Mouse (Mus musculus): Measurements from ENCODE around the gene Ntn4. TPM values are rescaled to one million over a fixed set of nuclear protein-coding genes. Genes with fewer than 3 reads are reported as not detected.

Gene Ntn4
- polyA plus RNA-seq, 1 experiment from 2014 or later: 0.67 TPM

- ATAC-seq (ENCODE audit: borderline replicate concordance, extremely low read depth, low FRiP score, low TSS enrichment): no peak
- Histone ChIP-seq H3K9me3 (no peaks in the 10 kb centered on the region), H3K9ac (no peak overlapping the region), H3K36me3 (no peaks in the 10 kb centered on the region), H3K4me2 (no peak overlapping the region), H3K4me3 (no peak overlapping the region), H3K4me1 (peaks cover 13% of the 10 kb centered on the region), H3K27me3 (no peaks in the 10 kb centered on the region), H3K27ac (no peak overlapping the region)
- WGBS: 81% methylated on average over 8 of the region's 8 CpGs
Observed at GRCm38 (mm10) chr10:93709536-93709935, 69.1 kb downstream of the Ntn4 start.

- Histone ChIP-seq H3K4me1 (peaks cover 10% of the 10 kb centered on the region; the same call in 1 of the 2 replicates), H3K9ac (no peak overlapping the region), H3K4me2 (no peak overlapping the region), H3K36me3 (no peaks in the 10 kb centered on the region), H3K27me3 (no peaks in the 10 kb centered on the region), H3K27ac (no peak overlapping the region), H3K4me3 (no peak overlapping the region), H3K9me3 (no peaks in the 10 kb centered on the region)
- no peak for ATAC-seq (ENCODE audit: borderline replicate concordance, extremely low read depth, low FRiP score, low TSS enrichment)
- WGBS: 70% methylated on average over 5 of the region's 5 CpGs
Observed at GRCm38 (mm10) chr10:93721625-93722337, 81.3 kb downstream of the Ntn4 start.

DNA sequence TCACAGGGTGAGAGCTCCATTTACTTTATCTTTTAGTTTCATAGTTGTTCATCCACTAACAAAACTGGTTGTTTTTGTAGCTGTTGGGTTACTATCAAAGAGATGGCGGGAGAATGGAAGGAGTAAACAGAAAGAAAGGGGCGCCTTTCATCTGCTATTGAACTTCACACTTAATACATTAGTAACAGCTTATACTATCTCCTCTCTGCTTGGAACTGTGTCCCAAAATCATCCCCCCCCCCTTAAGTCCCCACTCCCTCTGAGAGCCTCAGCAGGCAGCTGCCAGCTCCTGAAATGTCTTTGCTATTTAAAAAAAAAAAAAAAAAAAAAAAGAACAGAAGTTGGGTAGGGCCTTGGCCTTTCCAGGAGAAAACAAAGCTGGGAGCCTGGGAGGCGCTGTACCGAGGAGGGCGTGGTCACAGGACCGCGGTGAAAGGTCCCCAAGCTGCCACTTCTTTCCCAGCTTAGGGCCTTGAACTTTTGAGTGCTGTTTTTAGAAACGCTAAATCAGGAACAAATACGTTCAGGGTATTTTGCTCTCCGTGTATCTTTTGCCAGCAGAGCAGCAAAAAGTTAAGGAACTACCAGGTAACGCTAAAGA, 83.6 kb downstream of the Ntn4 start:
- 6% methylated on average over 11 of the region's 11 CpGs for WGBS
- H3K9me3 ChIP-seq: no peaks in the 10 kb centered on the region
- H3K4me1 ChIP-seq: peaks cover 10% of the 10 kb centered on the region; the same call in 1 of the 2 replicates
- H3K9ac ChIP-seq: no peak overlapping the region
- H3K4me2 ChIP-seq: peak overlapping the region; percentile 42
- ATAC-seq (ENCODE audit: borderline replicate concordance, extremely low read depth, low FRiP score, low TSS enrichment): peak; percentile 88
- no peaks in the 10 kb centered on the region for H3K27me3 ChIP-seq
- no peaks in the 10 kb centered on the region for H3K36me3 ChIP-seq
- H3K4me3 ChIP-seq: no peak overlapping the region
- H3K27ac ChIP-seq: peak overlapping the region; percentile 49

DNA sequence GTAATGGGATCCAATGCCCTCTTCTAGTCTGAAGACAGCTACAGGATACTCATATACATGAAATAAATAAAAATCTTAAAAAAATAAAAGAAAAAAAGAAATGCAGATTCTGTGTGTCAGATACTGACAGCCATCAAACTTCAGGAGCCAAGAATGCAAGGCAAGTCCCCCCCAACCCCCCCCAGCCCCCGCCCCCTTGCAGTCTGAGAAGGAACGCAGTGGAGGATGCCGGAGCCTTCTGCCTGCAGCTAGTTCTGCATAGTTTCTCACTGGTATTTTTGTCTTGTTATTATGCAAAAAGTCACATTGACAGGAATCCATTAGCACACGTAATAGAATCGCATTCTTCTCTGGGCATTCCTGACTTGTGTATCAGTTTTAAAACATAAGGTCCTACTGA, 87.7 kb downstream of the Ntn4 start:
- Histone ChIP-seq H3K36me3 (no peaks in the 10 kb centered on the region), H3K4me3 (no peak overlapping the region), H3K27ac (no peak overlapping the region), H3K9me3 (no peaks in the 10 kb centered on the region), H3K9ac (no peak overlapping the region), H3K4me2 (no peak overlapping the region), H3K4me1 (peaks cover 10% of the 10 kb centered on the region; the same call in 1 of the 2 replicates), H3K27me3 (no peaks in the 10 kb centered on the region)
- 50% methylated on average over 5 of the region's 5 CpGs for WGBS
- ATAC-seq (ENCODE audit: borderline replicate concordance, extremely low read depth, low FRiP score, low TSS enrichment): no peak

GRCm38 (mm10) chr10:93730514-93730913, 90.0 kb downstream of the Ntn4 start:
- no peak overlapping the region for H3K9ac ChIP-seq
- H3K4me3 ChIP-seq: no peak overlapping the region
- WGBS: 67% methylated on average over 6 of the region's 6 CpGs
- H3K4me1 ChIP-seq: no peaks in the 10 kb centered on the region
- no peaks in the 10 kb centered on the region for H3K27me3 ChIP-seq
- no peak overlapping the region for H3K4me2 ChIP-seq
- H3K36me3 ChIP-seq: no peaks in the 10 kb centered on the region
- H3K27ac ChIP-seq: no peak overlapping the region
- H3K9me3 ChIP-seq: no peaks in the 10 kb centered on the region
- ATAC-seq (ENCODE audit: borderline replicate concordance, extremely low read depth, low FRiP score, low TSS enrichment): no peak

DNA sequence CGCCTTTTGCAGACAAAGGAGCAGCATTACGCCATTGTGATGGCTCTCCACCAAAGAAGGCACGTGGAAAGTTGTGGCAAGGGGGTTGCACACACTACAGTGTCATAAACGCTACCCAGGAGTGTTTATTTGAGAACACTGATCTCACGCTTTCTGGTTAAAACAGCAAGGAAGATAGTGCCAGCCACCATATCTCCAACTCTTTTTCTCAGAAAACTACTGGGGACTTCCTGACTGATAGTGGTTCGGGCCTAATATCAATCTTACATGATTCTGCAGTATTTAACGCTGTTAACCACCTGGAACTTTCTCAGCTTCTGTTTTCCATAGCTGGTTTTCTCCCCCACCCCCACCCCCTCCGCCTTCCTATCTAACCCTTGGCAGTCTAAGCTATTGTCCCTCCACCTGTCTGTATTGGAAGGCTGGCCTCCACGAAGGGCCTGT, 90.8 kb downstream of the Ntn4 start:
- no peaks in the 10 kb centered on the region for H3K9me3 ChIP-seq
- H3K4me2 ChIP-seq: no peak overlapping the region
- no peaks in the 10 kb centered on the region for H3K4me1 ChIP-seq
- ATAC-seq (ENCODE audit: borderline replicate concordance, extremely low read depth, low FRiP score, low TSS enrichment): no peak
- no peak overlapping the region for H3K4me3 ChIP-seq
- no peak overlapping the region for H3K9ac ChIP-seq
- H3K27ac ChIP-seq: no peak overlapping the region
- H3K27me3 ChIP-seq: no peaks in the 10 kb centered on the region
- 74% methylated on average over 9 of the region's 9 CpGs for WGBS
- no peaks in the 10 kb centered on the region for H3K36me3 ChIP-seq

- Histone ChIP-seq H3K4me2 (no peak overlapping the region), H3K27ac (no peak overlapping the region), H3K9ac (no peak overlapping the region), H3K4me3 (no peak overlapping the region), H3K27me3 (no peaks in the 10 kb centered on the region), H3K4me1 (no peaks in the 10 kb centered on the region), H3K36me3 (no peaks in the 10 kb centered on the region), H3K9me3 (no peaks in the 10 kb centered on the region)
- peak; percentile 73; the same call in 1 of the 2 replicates for ATAC-seq (ENCODE audit: borderline replicate concordance, extremely low read depth, low FRiP score, low TSS enrichment)
- 23% methylated on average over 6 of the region's 6 CpGs for WGBS
Observed at GRCm38 (mm10) chr10:93736114-93736645, 95.7 kb downstream of the Ntn4 start.

GRCm38 (mm10) chr10:93737080-93737479, 96.6 kb downstream of the Ntn4 start:
- Histone ChIP-seq H3K4me3 (no peak overlapping the region), H3K4me1 (no peaks in the 10 kb centered on the region), H3K27ac (no peak overlapping the region), H3K27me3 (no peaks in the 10 kb centered on the region), H3K36me3 (no peaks in the 10 kb centered on the region), H3K9ac (no peak overlapping the region), H3K4me2 (no peak overlapping the region), H3K9me3 (no peaks in the 10 kb centered on the region)
- WGBS: 87% methylated on average over 5 of the region's 5 CpGs
- ATAC-seq (ENCODE audit: borderline replicate concordance, extremely low read depth, low FRiP score, low TSS enrichment): no peak

DNA sequence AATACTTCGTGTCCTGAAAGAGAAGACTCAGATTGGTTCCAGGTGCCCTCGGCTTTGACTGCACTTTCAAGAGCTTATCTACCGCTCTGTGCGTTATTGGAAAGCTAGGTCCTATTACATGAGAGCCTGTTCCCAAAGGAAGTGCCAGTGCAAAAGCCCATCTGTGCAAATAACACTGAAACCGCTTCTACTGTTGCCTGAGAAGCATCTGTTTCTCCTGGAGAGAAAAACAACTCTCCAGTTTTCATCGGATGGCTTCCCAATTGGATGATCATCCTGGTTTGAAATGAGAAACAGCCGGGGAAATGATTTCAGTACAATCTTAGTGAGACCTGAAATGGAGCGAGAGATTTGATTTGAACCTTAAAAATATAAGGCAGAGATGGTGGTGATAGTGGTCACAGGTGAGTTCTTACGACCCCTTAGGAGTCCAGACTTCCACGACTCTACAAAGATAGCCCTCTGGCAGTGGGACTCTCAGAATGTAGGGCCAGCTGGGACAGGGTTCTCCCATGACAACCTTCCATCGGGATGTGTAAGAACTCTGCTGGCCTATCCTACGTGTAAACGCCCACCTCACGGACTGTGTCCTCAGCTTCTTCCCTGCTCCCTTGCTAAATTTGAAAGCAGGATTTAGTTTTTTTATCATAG, 101.1 kb downstream of the Ntn4 start:
- Histone ChIP-seq H3K4me1 (no peaks in the 10 kb centered on the region), H3K9ac (no peak overlapping the region), H3K36me3 (no peaks in the 10 kb centered on the region), H3K27me3 (no peaks in the 10 kb centered on the region), H3K4me3 (no peak overlapping the region), H3K4me2 (no peak overlapping the region), H3K9me3 (no peaks in the 10 kb centered on the region), H3K27ac (no peak overlapping the region)
- WGBS: 68% methylated on average over 14 of the region's 14 CpGs
- ATAC-seq (ENCODE audit: borderline replicate concordance, extremely low read depth, low FRiP score, low TSS enrichment): no peak

DNA sequence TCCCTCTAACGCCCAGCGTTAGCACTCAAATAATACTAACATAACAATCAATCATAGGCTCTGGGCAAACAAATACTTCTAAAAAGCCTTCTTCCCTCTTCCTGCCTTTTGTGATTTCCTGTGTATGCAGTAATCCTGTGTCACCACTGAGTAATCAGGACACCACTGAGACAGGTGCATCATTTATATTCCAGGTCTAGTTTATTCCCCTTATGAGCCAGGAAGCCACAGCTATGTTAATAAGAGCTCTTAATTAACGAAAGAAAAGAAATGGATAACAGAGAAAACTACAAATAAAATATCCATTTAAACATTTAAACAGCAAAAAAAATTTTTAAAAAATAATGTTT, 101.6 kb downstream of the Ntn4 start:
- H3K27me3 ChIP-seq: no peaks in the 10 kb centered on the region
- 40% methylated on average over 3 of the region's 3 CpGs for WGBS
- H3K9ac ChIP-seq: no peak overlapping the region
- H3K9me3 ChIP-seq: no peaks in the 10 kb centered on the region
- no peaks in the 10 kb centered on the region for H3K4me1 ChIP-seq
- no peak overlapping the region for H3K27ac ChIP-seq
- no peak for ATAC-seq (ENCODE audit: borderline replicate concordance, extremely low read depth, low FRiP score, low TSS enrichment)
- H3K4me3 ChIP-seq: no peak overlapping the region
- no peak overlapping the region for H3K4me2 ChIP-seq
- no peaks in the 10 kb centered on the region for H3K36me3 ChIP-seq

- no peak for ATAC-seq (ENCODE audit: borderline replicate concordance, extremely low read depth, low FRiP score, low TSS enrichment)
- 62% methylated on average over 6 of the region's 6 CpGs for WGBS
- H3K27ac ChIP-seq: no peak overlapping the region
Observed at GRCm38 (mm10) chr10:93742598-93742997, 102.1 kb downstream of the Ntn4 start.

More at GRCm38 (mm10) chr10:93742598-93742997, 102.1 kb downstream of the Ntn4 start:
- H3K4me1 ChIP-seq: no peaks in the 10 kb centered on the region
- H3K9ac ChIP-seq: no peak overlapping the region
- H3K4me2 ChIP-seq: no peak overlapping the region
- H3K36me3 ChIP-seq: no peaks in the 10 kb centered on the region
- no peaks in the 10 kb centered on the region for H3K9me3 ChIP-seq
- no peak overlapping the region for H3K4me3 ChIP-seq
- no peaks in the 10 kb centered on the region for H3K27me3 ChIP-seq
